Mouse (Mus musculus): ENCODE data around the gene Rnf20. TPM values are rescaled to one million over a fixed set of nuclear protein-coding genes. Genes with fewer than 3 reads are reported as not detected.
"Not testable (repeated sequence)": the region's sequence is repeated elsewhere in the genome, so short reads cannot be mapped to it uniquely, and the experiment has no call there.

Rnf20 gene
- polyA plus RNA-seq, 1 experiment from 2014 or later, result 77.3 TPM

- 84% methylated on average over 2 of the region's 2 CpGs for WGBS
- Histone ChIP-seq H3K4me3 (ENCODE audit: low read depth, low read length) (no peak overlapping the region), H3K4me2 (ENCODE audit: low read depth, low read length) (no peak overlapping the region), H3K9ac (replicated peaks; ENCODE audit: low read length) (no peak overlapping the region), H3K36me3 (replicated peaks; ENCODE audit: control insufficient read depth, insufficient read depth, low read depth, low read length) (no peaks in the 10 kb centered on the region), H3K4me1 (ENCODE audit: control insufficient read depth, insufficient read depth, low read length) (no peaks in the 10 kb centered on the region), H3K27ac (replicated peaks; ENCODE audit: low read depth, low read length) (no peak overlapping the region), H3K9me3 (replicated peaks; ENCODE audit: control insufficient read depth, low read length) (no peaks in the 10 kb centered on the region), H3K27me3 (ENCODE audit: control insufficient read depth, insufficient read depth, low read length) (no peaks in the 10 kb centered on the region)
- no peak for ATAC-seq (replicated peaks; ENCODE audit: insufficient number of reproducible peaks, low FRiP score, low TSS enrichment, low read depth)
- no peak for DNase-seq (ENCODE audit: low spot score)
Measured at GRCm38 (mm10) chr4:49603161-49603560, 28.6 kb upstream of the Rnf20 start.

DNA sequence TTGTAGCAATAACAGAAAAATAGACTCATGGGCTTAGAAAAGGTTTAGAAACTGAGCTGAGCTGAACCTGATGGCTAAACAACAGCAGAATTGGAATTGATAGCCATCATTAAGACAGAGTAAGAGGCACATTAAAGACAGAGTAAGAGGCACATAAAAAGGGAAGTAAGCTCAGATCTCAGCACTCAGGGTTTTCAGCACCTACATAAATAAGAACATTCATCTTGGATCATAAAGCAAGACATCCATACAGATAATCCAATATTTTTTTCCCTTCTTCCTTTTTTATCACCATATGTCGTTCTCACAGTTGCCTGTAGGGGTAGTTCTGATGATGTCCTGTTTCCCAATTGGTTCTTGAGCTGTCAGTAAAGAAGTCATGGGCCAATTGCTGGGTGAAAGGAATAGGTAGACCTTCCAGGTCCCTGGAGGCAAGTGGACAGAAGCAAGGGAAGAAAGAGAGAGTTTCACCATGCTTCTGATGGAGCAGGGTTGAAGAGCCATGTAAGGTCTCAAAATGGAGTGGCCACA is 27.7 kb upstream of the Rnf20 start:
- H3K4me2 ChIP-seq (ENCODE audit: low read depth, low read length), result no peak overlapping the region
- no peaks in the 10 kb centered on the region for H3K9me3 ChIP-seq (replicated peaks; ENCODE audit: control insufficient read depth, low read length)
- H3K9ac ChIP-seq (replicated peaks; ENCODE audit: low read length), result no peak overlapping the region
- 72% methylated on average over 1 of the region's 1 CpGs for WGBS
- no peaks in the 10 kb centered on the region for H3K4me1 ChIP-seq (ENCODE audit: control insufficient read depth, insufficient read depth, low read length)
- no peak overlapping the region for H3K4me3 ChIP-seq (ENCODE audit: low read depth, low read length)
- no peaks in the 10 kb centered on the region for H3K36me3 ChIP-seq (replicated peaks; ENCODE audit: control insufficient read depth, insufficient read depth, low read depth, low read length)
- DNase-seq (ENCODE audit: low spot score) (no peak), ATAC-seq (replicated peaks; ENCODE audit: insufficient number of reproducible peaks, low FRiP score, low TSS enrichment, low read depth) (no peak)
- H3K27me3 ChIP-seq (ENCODE audit: control insufficient read depth, insufficient read depth, low read length), result no peaks in the 10 kb centered on the region
- H3K27ac ChIP-seq (replicated peaks; ENCODE audit: low read depth, low read length), result no peak overlapping the region

DNA sequence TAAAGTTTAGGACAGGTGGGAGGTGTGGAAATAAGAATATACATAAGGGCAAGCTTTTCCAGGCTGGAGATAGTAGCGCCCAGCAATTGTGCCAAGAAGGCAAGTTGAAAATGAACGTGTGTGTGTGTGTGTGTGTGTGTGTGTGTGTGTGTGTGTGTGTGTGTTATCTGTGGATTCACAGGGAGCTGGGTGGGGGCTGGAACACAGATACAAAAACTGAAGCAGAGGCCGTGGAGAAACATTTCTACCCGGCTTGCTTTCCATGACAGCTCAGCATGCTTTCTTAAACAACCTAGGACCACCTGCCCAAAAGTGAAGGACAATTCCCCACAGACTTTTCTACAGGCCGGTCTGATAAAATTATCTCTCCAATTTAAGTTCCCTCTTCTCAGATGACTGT is 27.2 kb upstream of the Rnf20 start:
- WGBS, result 87% methylated on average over 5 of the region's 5 CpGs
- Histone ChIP-seq H3K9ac (replicated peaks; ENCODE audit: low read length) (no peak overlapping the region), H3K4me1 (ENCODE audit: control insufficient read depth, insufficient read depth, low read length) (no peaks in the 10 kb centered on the region), H3K4me3 (ENCODE audit: low read depth, low read length) (no peak overlapping the region), H3K36me3 (replicated peaks; ENCODE audit: control insufficient read depth, insufficient read depth, low read depth, low read length) (no peaks in the 10 kb centered on the region), H3K4me2 (ENCODE audit: low read depth, low read length) (no peak overlapping the region), H3K27me3 (ENCODE audit: control insufficient read depth, insufficient read depth, low read length) (no peaks in the 10 kb centered on the region), H3K27ac (replicated peaks; ENCODE audit: low read depth, low read length) (no peak overlapping the region), H3K9me3 (replicated peaks; ENCODE audit: control insufficient read depth, low read length) (no peaks in the 10 kb centered on the region)
- ATAC-seq (replicated peaks; ENCODE audit: insufficient number of reproducible peaks, low FRiP score, low TSS enrichment, low read depth), result no peak
- no peak for DNase-seq (ENCODE audit: low spot score)

DNA sequence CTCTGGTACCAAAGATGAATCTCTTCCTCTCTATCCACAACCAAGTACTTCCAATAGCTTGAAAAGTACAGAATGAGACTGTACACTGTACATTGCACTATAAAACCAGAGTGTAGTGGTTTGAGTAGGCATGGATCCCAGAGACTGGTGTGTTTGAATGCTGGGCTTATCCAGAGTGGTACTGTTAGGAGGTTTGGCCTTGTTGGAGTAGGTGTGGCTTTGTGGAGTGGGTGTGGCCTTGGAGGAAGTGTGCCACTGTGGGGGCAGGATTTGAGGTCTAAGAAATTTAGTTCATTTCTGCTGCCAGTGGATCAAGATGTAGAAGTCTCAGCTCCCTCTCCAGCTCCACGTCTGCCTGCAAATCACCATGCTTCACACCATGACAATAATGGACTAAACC is 26.3 kb upstream of the Rnf20 start:
- no peaks in the 10 kb centered on the region for H3K27me3 ChIP-seq (ENCODE audit: control insufficient read depth, insufficient read depth, low read length)
- no peak overlapping the region for H3K9ac ChIP-seq (replicated peaks; ENCODE audit: low read length)
- H3K4me1 ChIP-seq (ENCODE audit: control insufficient read depth, insufficient read depth, low read length), result no peaks in the 10 kb centered on the region
- H3K36me3 ChIP-seq (replicated peaks; ENCODE audit: control insufficient read depth, insufficient read depth, low read depth, low read length), result no peaks in the 10 kb centered on the region
- WGBS, result 80% methylated on average over 1 of the region's 1 CpGs
- H3K9me3 ChIP-seq (replicated peaks; ENCODE audit: control insufficient read depth, low read length), result no peaks in the 10 kb centered on the region
- no peak for ATAC-seq (replicated peaks; ENCODE audit: insufficient number of reproducible peaks, low FRiP score, low TSS enrichment, low read depth)
- no peak overlapping the region for H3K27ac ChIP-seq (replicated peaks; ENCODE audit: low read depth, low read length)
- no peak for DNase-seq (ENCODE audit: low spot score)
- H3K4me2 ChIP-seq (ENCODE audit: low read depth, low read length), result no peak overlapping the region
- H3K4me3 ChIP-seq (ENCODE audit: low read depth, low read length), result no peak overlapping the region

- Histone ChIP-seq H3K27ac (replicated peaks; ENCODE audit: low read depth, low read length) (no peak overlapping the region), H3K36me3 (replicated peaks; ENCODE audit: control insufficient read depth, insufficient read depth, low read depth, low read length) (no peaks in the 10 kb centered on the region), H3K27me3 (ENCODE audit: control insufficient read depth, insufficient read depth, low read length) (no peaks in the 10 kb centered on the region), H3K4me3 (ENCODE audit: low read depth, low read length) (no peak overlapping the region), H3K9ac (replicated peaks; ENCODE audit: low read length) (no peak overlapping the region), H3K4me2 (ENCODE audit: low read depth, low read length) (no peak overlapping the region), H3K4me1 (ENCODE audit: control insufficient read depth, insufficient read depth, low read length) (no peaks in the 10 kb centered on the region), H3K9me3 (replicated peaks; ENCODE audit: control insufficient read depth, low read length) (no peaks in the 10 kb centered on the region)
- ATAC-seq (replicated peaks; ENCODE audit: insufficient number of reproducible peaks, low FRiP score, low TSS enrichment, low read depth) (no peak), DNase-seq (ENCODE audit: low spot score) (no peak)
- WGBS, result 92% methylated on average over 10 of the region's 10 CpGs
Measured at GRCm38 (mm10) chr4:49616924-49617323, 14.9 kb upstream of the Rnf20 start.

DNA sequence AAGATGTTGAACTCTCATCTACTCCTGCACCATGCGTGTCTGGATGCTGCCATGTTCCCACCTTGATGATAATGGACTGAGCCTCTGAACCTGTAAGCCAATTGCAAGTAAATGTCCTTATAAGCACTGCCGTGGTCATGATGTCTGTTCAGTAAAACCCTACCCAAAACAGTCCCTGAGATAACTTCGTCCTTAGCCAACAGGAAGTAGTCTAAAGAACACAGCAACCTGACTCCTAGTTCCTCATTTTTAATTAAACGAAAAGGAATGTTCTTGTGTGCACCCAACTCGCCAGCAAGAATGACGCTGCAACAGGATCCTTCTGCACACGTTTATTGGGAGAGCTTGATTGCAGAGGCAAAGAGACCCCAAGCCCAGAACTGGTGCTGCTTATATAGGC is 11.9 kb upstream of the Rnf20 start:
- H3K27ac ChIP-seq (replicated peaks; ENCODE audit: low read depth, low read length); H3K9me3 ChIP-seq (replicated peaks; ENCODE audit: control insufficient read depth, low read length); H3K4me3 ChIP-seq (ENCODE audit: low read depth, low read length); H3K36me3 ChIP-seq (replicated peaks; ENCODE audit: control insufficient read depth, insufficient read depth, low read depth, low read length); H3K9ac ChIP-seq (replicated peaks; ENCODE audit: low read length); H3K4me1 ChIP-seq (ENCODE audit: control insufficient read depth, insufficient read depth, low read length); ATAC-seq (replicated peaks; ENCODE audit: insufficient number of reproducible peaks, low FRiP score, low TSS enrichment, low read depth); H3K27me3 ChIP-seq (ENCODE audit: control insufficient read depth, insufficient read depth, low read length); H3K4me2 ChIP-seq (ENCODE audit: low read depth, low read length); DNase-seq (ENCODE audit: low spot score): not testable (repeated sequence)
- 93% methylated on average over 7 of the region's 7 CpGs for WGBS

DNA sequence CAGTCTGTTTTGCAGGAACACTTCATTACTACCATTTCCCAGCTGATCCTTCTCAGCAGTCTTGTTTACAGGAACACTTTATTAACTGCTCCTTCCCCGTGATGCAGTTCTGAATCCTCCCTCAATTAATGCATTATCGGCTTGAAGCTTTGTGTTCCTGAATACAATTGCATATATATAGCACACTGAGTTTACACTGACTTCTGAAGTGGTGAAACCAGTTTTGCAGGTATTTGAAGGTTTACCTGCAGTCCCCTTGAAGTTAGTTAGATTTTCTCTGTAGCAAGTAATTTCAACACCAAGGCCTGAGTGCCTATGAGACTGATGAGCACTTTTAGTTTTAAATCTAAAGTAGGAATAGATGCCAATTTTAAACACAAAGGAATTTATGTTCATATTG is 9.5 kb upstream of the Rnf20 start:
- Histone ChIP-seq H3K9me3 (replicated peaks; ENCODE audit: control insufficient read depth, low read length) (no peaks in the 10 kb centered on the region), H3K4me3 (ENCODE audit: low read depth, low read length) (no peak overlapping the region), H3K4me1 (ENCODE audit: control insufficient read depth, insufficient read depth, low read length) (no peaks in the 10 kb centered on the region), H3K9ac (replicated peaks; ENCODE audit: low read length) (no peak overlapping the region), H3K36me3 (replicated peaks; ENCODE audit: control insufficient read depth, insufficient read depth, low read depth, low read length) (no peaks in the 10 kb centered on the region), H3K27me3 (ENCODE audit: control insufficient read depth, insufficient read depth, low read length) (no peaks in the 10 kb centered on the region), H3K27ac (replicated peaks; ENCODE audit: low read depth, low read length) (no peak overlapping the region), H3K4me2 (ENCODE audit: low read depth, low read length) (no peak overlapping the region)
- DNase-seq (ENCODE audit: low spot score) (peak; percentile 25), ATAC-seq (replicated peaks; ENCODE audit: insufficient number of reproducible peaks, low FRiP score, low TSS enrichment, low read depth) (no peak)
- WGBS, result 76% methylated on average over 2 of the region's 2 CpGs

GRCm38 (mm10) chr4:49623916-49624315 is 7.9 kb upstream of the Rnf20 start:
- no peaks in the 10 kb centered on the region for H3K4me1 ChIP-seq (ENCODE audit: control insufficient read depth, insufficient read depth, low read length)
- H3K4me2 ChIP-seq (ENCODE audit: low read depth, low read length), result no peak overlapping the region
- no peaks in the 10 kb centered on the region for H3K9me3 ChIP-seq (replicated peaks; ENCODE audit: control insufficient read depth, low read length)
- no peaks in the 10 kb centered on the region for H3K36me3 ChIP-seq (replicated peaks; ENCODE audit: control insufficient read depth, insufficient read depth, low read depth, low read length)
- no peak for ATAC-seq (replicated peaks; ENCODE audit: insufficient number of reproducible peaks, low FRiP score, low TSS enrichment, low read depth)
- WGBS, result 87% methylated on average over 4 of the region's 4 CpGs
- no peak overlapping the region for H3K9ac ChIP-seq (replicated peaks; ENCODE audit: low read length)
- no peaks in the 10 kb centered on the region for H3K27me3 ChIP-seq (ENCODE audit: control insufficient read depth, insufficient read depth, low read length)
- H3K4me3 ChIP-seq (ENCODE audit: low read depth, low read length), result no peak overlapping the region
- H3K27ac ChIP-seq (replicated peaks; ENCODE audit: low read depth, low read length), result no peak overlapping the region
- DNase-seq (ENCODE audit: low spot score), result no peak
